Mouse (Mus musculus) intestine, embryonic 16.5 days (tissue): ENCODE measurements around the gene Sesn2. TPM values are rescaled to one million over a fixed set of nuclear protein-coding genes. Genes with fewer than 3 reads are reported as not detected.

Experiments used
- ATAC-seq: fragments of 200-750 bp; cut with Nextera tagmentation; 2 replicates; pipeline ENCODE4 v1.8.0; 2017; ENCODE audit warnings: moderate TSS enrichment, moderate library complexity
- H3K27ac ChIP-seq: fragments of 300-500 bp; sonication (generic); 2 replicates; pipeline ENCODE4 v1.5.1; 2014; ENCODE audit warnings: mild to moderate bottlenecking, low read length
- H3K27me3 ChIP-seq: fragments of 300-500 bp; sonication (generic); replicated peaks from 2 replicates; pipeline ENCODE4 v1.6.1; 2014; ENCODE audit warnings: low read length, control low read depth, mixed read lengths; ENCODE audit not compliant: control insufficient read depth, insufficient read depth
- H3K36me3 ChIP-seq: fragments of 300-500 bp; sonication (generic); 2 replicates; pipeline ENCODE4 v1.6.1; 2014; ENCODE audit warnings: low read length, control low read depth; ENCODE audit not compliant: control insufficient read depth, insufficient read depth
- H3K4me1 ChIP-seq: fragments of 300-500 bp; sonication (generic); 2 replicates; pipeline ENCODE4 v1.6.1; 2014; ENCODE audit warnings: low read length, control low read depth, mixed read lengths; ENCODE audit not compliant: control insufficient read depth, insufficient read depth
- H3K4me2 ChIP-seq: fragments of 300-500 bp; sonication (generic); 2 replicates; pipeline ENCODE4 v1.6.1; 2014; ENCODE audit warnings: low read depth, low read length, control low read depth
- H3K4me3 ChIP-seq: fragments of 300-500 bp; sonication (generic); 2 replicates; pipeline ENCODE4 v1.5.1; 2014; ENCODE audit warnings: mild to moderate bottlenecking, low read length
- H3K9ac ChIP-seq: fragments of 300-500 bp; sonication (generic); 2 replicates; pipeline ENCODE4 v1.6.1; 2014; ENCODE audit warnings: low read depth, low read length
- H3K9me3 ChIP-seq: fragments of 300-500 bp; sonication (generic); 2 replicates; pipeline ENCODE4 v1.6.1; 2016; ENCODE audit warnings: low read length, control low read depth; ENCODE audit not compliant: control insufficient read depth
- WGBS: fragments of 180-500 bp; shearing (Covaris S2); extraction: QIAGEN DNeasy Blood & Tissue Kit; methylation state at CpG from one replicate; pipeline ENCODE4 v1.1.7; 2014; 5-methylcytosine and 5-hydroxymethylcytosine counted together
- polyA plus RNA-seq: library from polyadenylated mRNA; unstranded; fragments of >200 nt; fragmentation: Nextera tagmentation; extraction: Ambion mirVana; gene quantifications from 2 replicates; pipeline ENCODE4 v1.2.1, GENCODE M21; 2015

Gene Sesn2
- polyA plus RNA-seq, 1 experiment from 2014 or later: 12.4 TPM

DNA sequence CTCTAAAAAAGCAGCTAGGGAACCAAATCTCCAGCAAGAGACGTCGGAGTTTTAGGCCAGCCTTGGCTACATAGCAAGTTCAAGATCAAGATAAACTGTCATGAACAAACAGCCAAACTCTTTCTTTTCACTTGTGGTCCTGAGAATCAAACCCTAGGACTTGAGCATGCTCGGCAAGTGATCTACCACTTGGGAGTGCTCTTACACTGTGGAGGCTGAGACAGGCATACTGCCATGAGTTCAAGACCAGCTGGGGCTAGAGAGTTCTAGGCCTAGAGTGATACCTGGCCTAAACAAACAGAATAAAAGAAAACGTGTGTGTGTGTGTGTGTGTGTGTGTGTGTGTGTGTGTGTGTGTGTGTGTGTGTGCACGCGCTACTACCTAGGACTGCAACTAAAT is 56.1 kb downstream of the Sesn2 start:
- Histone ChIP-seq H3K9me3 (no peaks in the 10 kb centered on the region), H3K4me2 (no peak overlapping the region), H3K9ac (no peak overlapping the region), H3K36me3 (peaks cover 6% of the 10 kb centered on the region), H3K27ac (no peak overlapping the region), H3K27me3 (no peaks in the 10 kb centered on the region), H3K4me1 (peaks cover 4% of the 10 kb centered on the region; the same call in 1 of the 2 replicates), H3K4me3 (no peak overlapping the region)
- ATAC-seq: no peak
- 74% methylated on average over 6 of the region's 6 CpGs for WGBS

DNA sequence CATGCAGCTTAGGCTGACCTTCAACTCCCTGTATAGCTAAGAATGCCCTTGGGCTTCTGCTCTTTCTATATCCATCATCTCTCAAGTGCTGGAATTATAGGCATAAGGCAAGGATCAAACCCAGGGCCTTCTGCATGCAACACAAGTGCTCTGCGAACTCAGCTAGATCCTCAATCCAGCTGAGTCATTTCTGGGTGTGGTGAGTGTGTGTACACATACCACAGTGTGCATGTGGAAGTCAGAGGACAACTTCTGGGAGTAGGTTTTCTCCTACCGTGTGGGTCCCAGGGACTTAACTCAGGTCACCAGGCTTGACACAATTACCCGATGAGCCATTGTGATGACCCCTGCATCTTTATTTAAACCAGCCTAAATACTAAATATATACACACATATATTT is 60.5 kb downstream of the Sesn2 start:
- no peak overlapping the region for H3K4me2 ChIP-seq
- ATAC-seq: no peak
- no peaks in the 10 kb centered on the region for H3K4me1 ChIP-seq
- 81% methylated on average over 3 of the region's 3 CpGs for WGBS
- H3K36me3 ChIP-seq: no peaks in the 10 kb centered on the region
- no peak overlapping the region for H3K4me3 ChIP-seq
- H3K9ac ChIP-seq: no peak overlapping the region
- H3K27me3 ChIP-seq: no peaks in the 10 kb centered on the region
- no peaks in the 10 kb centered on the region for H3K9me3 ChIP-seq
- H3K27ac ChIP-seq: no peak overlapping the region

DNA sequence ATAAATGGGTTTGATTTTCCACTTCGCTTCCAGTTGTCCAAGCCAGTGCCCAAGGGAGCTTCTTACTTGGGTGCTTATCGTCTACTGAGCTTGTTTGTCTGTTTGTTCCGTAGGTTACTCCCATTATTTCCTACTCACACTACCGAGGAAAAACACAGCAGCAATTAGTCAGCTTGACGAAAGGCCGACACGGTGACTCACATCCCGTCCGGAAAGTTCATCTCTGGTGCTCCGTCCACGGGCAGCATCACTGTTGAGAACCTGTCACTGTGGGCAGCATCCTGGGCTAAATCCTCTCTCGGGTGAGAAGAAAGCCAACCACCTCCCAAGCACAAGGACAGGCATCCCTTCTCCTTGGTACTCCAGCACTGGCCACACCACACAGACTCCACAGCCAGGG is 64.2 kb downstream of the Sesn2 start:
- no peak for ATAC-seq
- Histone ChIP-seq H3K27ac (no peak overlapping the region), H3K9ac (no peak overlapping the region), H3K4me1 (no peaks in the 10 kb centered on the region), H3K9me3 (peaks cover 5% of the 10 kb centered on the region; the same call in 1 of the 2 replicates), H3K4me2 (no peak overlapping the region), H3K4me3 (no peak overlapping the region), H3K27me3 (no peaks in the 10 kb centered on the region), H3K36me3 (no peaks in the 10 kb centered on the region)
- WGBS: 78% methylated on average over 12 of the region's 12 CpGs

DNA sequence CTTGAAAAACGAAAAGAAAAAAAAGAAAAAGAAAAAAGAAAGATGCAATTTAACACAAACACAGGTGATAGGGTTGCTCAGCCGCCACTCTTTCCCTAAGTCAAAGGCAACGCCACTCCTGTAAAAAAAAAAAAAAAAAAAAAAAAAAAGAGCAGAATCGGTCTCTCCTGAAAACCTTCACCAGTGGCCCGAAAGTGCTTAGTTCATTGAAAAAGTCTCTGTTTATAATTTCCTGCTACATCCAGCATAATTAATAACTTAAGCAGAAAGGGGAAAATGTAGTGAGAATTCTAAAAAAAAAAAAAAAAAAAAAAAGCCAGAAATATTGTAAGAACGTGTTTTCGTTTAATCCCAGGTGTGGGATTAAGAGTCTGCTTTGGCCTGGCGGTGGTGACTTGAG is 65.8 kb downstream of the Sesn2 start:
- no peaks in the 10 kb centered on the region for H3K27me3 ChIP-seq
- no peak overlapping the region for H3K4me2 ChIP-seq
- no peak overlapping the region for H3K27ac ChIP-seq
- peaks cover 5% of the 10 kb centered on the region; the same call in 1 of the 2 replicates for H3K9me3 ChIP-seq
- H3K36me3 ChIP-seq: no peaks in the 10 kb centered on the region
- H3K4me1 ChIP-seq: no peaks in the 10 kb centered on the region
- no peak overlapping the region for H3K4me3 ChIP-seq
- H3K9ac ChIP-seq: no peak overlapping the region
- ATAC-seq: no peak
- WGBS: 82% methylated on average over 8 of the region's 8 CpGs

Other genes with a start within 250 kb of the Sesn2 start
- 25.9 and 30.2 TPM in 2 replicates for gene Gmeb1, start 248.9 kb downstream of the Sesn2 start, polyA plus RNA-seq
- 39.8 and 41.1 TPM in 2 replicates for gene Taf12, start 236.1 kb downstream of the Sesn2 start, polyA plus RNA-seq
- gene Rab42, start 207.1 kb downstream of the Sesn2 start, polyA plus RNA-seq: 5.3 and 7.8 TPM in 2 replicates
- gene Trnau1ap, start 181.0 kb downstream of the Sesn2 start, polyA plus RNA-seq: 79.6 and 81.1 TPM in 2 replicates
- 82.2 and 90.6 TPM in 2 replicates for gene Rcc1, start 156.9 kb downstream of the Sesn2 start, polyA plus RNA-seq
- 15.9 and 17.2 TPM in 2 replicates for gene Phactr4, start 88.0 kb downstream of the Sesn2 start, polyA plus RNA-seq
- gene Med18, start 46.6 kb downstream of the Sesn2 start, polyA plus RNA-seq: 15.2 and 18.4 TPM in 2 replicates
- 1,346 and 1,379 TPM in 2 replicates for gene Atpif1, start 23.2 kb upstream of the Sesn2 start, polyA plus RNA-seq
- 140 and 150 TPM in 2 replicates for gene Dnajc8, start 25.0 kb upstream of the Sesn2 start, polyA plus RNA-seq
- gene Ptafr, start 53.6 kb upstream of the Sesn2 start, polyA plus RNA-seq: 1.5 and 1.6 TPM in 2 replicates
- gene Eya3, start 128.5 kb upstream of the Sesn2 start, polyA plus RNA-seq: 22.6 and 22.8 TPM in 2 replicates
- gene Xkr8, start 222.0 kb upstream of the Sesn2 start, polyA plus RNA-seq: 3.3 and 3.4 TPM in 2 replicates
- 5.1 and 6.0 TPM in 2 replicates for gene Smpdl3b, start 246.8 kb upstream of the Sesn2 start, polyA plus RNA-seq